Mouse (Mus musculus) brain, embryonic 14.5 days (tissue): Measurements from ENCODE around the gene Pex1.

Experiments used
- CTCF ChIP-seq: fragments of 200-500 bp; IDR thresholded peaks from 2 replicates; pipeline ENCODE4 v1.5.1; 2012; ENCODE audit warnings: inconsistent platforms, mild to moderate bottlenecking, moderate library complexity, borderline replicate concordance; ENCODE audit not compliant: insufficient read depth, insufficient read length; ENCODE audit errors: extremely low read depth
- POLR2A ChIP-seq: fragments of 200-500 bp; IDR thresholded peaks from 2 replicates; pipeline ENCODE4 v1.6.1; 2012; ENCODE audit warnings: mild to moderate bottlenecking, inconsistent platforms, borderline replicate concordance; ENCODE audit not compliant: poor library complexity, insufficient read depth, insufficient read length, severe bottlenecking; ENCODE audit errors: extremely low read depth

DNA sequence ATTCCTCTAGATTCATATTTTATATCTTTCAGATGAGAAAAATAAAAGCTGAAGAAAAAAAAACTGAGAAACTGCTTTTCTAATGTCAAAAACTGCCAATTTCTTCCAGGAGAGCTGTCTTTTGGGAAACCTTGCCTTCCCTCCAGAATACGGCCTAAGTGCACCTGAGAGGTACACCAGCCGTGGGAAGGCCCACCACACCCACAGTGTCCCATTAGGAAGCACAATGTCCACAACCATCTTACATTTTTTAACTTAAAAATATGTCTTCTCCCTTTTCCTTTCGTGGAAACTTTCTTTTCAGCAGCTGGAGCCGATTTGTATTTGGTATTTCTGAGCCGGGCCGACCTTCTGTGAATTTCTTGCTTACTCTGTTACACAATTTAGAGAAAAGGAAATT, 50.7 kb downstream of the Pex1 start:
- no peak for TF ChIP-seq CTCF
- no peak for TF ChIP-seq POLR2A
